Mouse (Mus musculus): ENCODE data around the gene Gm20894. TPM values are rescaled to one million over a fixed set of nuclear protein-coding genes. Genes with fewer than 3 reads are reported as not detected.

Gene Gm20894
- polyA plus RNA-seq (2012; rRNA removed): not detected in 2 replicates

GRCm38 (mm10) chrY:28271412-28271811 is at the start of gene Gm20894:
TSS of gene Gm20894 (minus strand) at chrY:28271512.

